Mouse (Mus musculus): ENCODE measurements around the gene Gabrb3. TPM values are rescaled to one million over a fixed set of nuclear protein-coding genes. Genes with fewer than 3 reads are reported as not detected.

The Gabrb3 gene
- polyA plus RNA-seq, 1 experiment = not detected

DNA sequence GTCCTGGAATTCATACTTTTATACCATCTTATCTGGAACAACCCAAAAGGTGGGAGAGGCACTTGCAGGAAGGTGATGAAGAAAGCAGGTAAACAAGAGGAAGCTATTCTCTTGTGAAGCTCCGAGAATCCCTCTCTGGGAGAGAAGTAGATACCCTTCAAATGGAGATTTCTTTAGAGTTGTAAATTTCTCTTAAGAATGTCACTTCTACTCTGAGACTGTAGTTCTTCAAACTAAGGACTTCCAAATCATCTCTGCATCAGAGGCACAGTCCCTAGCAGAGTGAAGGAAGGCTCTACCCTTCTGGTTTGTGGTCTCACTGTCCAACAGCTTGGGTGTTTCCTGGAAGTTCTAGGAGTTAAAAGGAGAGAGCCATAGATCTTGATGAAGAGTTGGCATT is 221.3 kb downstream of the Gabrb3 start:
- H3K4me1 ChIP-seq (ENCODE audit: control insufficient read depth) = no peaks in the 10 kb centered on the region
- no peaks in the 10 kb centered on the region for H3K36me3 ChIP-seq (ENCODE audit: control insufficient read depth)
- TF ChIP-seq TAL1 (IDR thresholded peaks at IDR 0.05; ENCODE audit: low read length) = no peak
- no peak for TF ChIP-seq GATA1 (IDR thresholded peaks at IDR 0.05; ENCODE audit: low read length)
- no peak overlapping the region for H3K4me3 ChIP-seq (replicated peaks)
- H3K9me3 ChIP-seq (ENCODE audit: control insufficient read depth, low read length) = no peaks in the 10 kb centered on the region; the same call in 1 of the 2 replicates
- no peaks in the 10 kb centered on the region for H3K27me3 ChIP-seq (ENCODE audit: control insufficient read depth)

DNA sequence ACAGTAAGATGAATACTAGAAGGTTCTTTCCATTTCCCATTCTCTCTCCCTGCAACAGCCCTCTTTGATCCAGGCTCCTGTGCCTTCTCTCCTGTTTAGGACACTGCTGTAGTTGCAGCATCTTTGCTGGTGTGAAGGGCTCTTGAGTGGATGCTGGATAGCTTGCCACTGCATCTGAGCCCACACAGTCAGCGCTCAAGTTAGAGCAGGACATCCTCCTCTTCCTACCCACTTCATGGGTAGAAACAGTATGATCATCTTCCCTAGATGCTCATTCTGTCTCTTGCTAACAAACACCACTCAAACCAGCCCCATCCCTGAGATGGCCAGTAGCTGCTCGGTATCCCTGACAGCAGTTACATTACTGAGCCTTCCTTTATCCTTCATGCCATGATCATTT is 227.9 kb downstream of the Gabrb3 start:
- TF ChIP-seq TAL1 (IDR thresholded peaks at IDR 0.05; ENCODE audit: low read length) = no peak
- TF ChIP-seq GATA1 (IDR thresholded peaks at IDR 0.05; ENCODE audit: low read length) = no peak
- Histone ChIP-seq H3K4me1 (ENCODE audit: control insufficient read depth) (no peaks in the 10 kb centered on the region), H3K9me3 (ENCODE audit: control insufficient read depth, low read length) (peaks cover 4% of the 10 kb centered on the region), H3K4me3 (replicated peaks) (no peak overlapping the region), H3K36me3 (ENCODE audit: control insufficient read depth) (no peaks in the 10 kb centered on the region), H3K27me3 (ENCODE audit: control insufficient read depth) (no peaks in the 10 kb centered on the region)

DNA sequence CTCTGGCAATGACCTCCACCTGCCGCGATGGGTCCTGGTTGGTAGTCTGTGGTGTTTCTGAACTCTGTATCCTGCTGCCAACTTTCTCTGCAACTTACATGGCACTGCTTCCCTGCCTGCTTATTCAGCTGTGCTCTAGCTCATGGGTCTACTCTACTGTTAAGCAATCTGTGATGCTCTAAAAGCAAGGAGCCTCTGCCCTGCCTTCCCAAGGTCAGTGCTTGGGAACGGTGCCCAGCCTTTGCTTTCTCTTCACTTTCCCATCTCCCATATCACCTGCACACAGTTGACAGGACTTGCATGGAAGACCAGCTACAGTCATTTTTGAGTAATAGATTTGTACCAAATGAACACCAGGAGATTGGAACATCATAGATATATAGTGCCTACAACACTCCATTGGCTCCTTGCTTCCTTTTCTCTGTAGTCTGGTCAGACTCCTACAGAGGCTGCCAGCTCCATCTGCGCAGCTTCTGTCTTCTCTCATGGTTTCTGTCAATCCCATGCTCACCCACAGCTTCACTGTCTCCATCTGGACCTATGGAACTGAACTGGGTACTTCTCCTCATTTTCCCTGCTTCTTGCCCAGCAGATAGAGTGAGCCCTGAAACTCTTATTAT is 228.8 kb downstream of the Gabrb3 start:
- Histone ChIP-seq H3K36me3 (ENCODE audit: control insufficient read depth) (no peaks in the 10 kb centered on the region), H3K4me1 (ENCODE audit: control insufficient read depth) (no peaks in the 10 kb centered on the region), H3K9me3 (ENCODE audit: control insufficient read depth, low read length) (peaks cover 4% of the 10 kb centered on the region), H3K4me3 (replicated peaks) (no peak overlapping the region), H3K27me3 (ENCODE audit: control insufficient read depth) (no peaks in the 10 kb centered on the region)
- TF ChIP-seq TAL1 (IDR thresholded peaks at IDR 0.05; ENCODE audit: low read length) = no peak
- no peak for TF ChIP-seq GATA1 (IDR thresholded peaks at IDR 0.05; ENCODE audit: low read length)

DNA sequence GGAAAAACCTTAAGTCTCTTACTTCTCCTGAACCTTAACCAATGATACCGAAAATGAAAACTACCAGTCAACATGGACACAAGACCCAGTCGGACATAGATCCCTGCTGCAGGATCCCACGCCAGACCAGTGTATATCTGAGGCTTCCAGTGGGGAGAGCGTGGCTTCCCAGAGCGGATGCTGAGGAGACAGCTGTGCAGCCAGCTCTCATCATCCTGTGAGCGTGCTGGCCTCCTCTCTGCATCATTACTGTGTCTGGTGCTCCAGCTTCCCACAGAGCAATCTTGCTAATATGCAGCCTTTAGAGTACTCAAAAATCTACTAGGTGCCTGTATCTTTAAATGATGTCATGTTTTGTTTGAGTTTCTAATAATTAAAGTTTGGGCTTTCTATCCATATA is 257.9 kb downstream of the Gabrb3 start:
- no peak for TF ChIP-seq TAL1 (IDR thresholded peaks at IDR 0.05; ENCODE audit: low read length)
- no peak for TF ChIP-seq GATA1 (IDR thresholded peaks at IDR 0.05; ENCODE audit: low read length)
- H3K4me1 ChIP-seq (ENCODE audit: control insufficient read depth) = no peaks in the 10 kb centered on the region

DNA sequence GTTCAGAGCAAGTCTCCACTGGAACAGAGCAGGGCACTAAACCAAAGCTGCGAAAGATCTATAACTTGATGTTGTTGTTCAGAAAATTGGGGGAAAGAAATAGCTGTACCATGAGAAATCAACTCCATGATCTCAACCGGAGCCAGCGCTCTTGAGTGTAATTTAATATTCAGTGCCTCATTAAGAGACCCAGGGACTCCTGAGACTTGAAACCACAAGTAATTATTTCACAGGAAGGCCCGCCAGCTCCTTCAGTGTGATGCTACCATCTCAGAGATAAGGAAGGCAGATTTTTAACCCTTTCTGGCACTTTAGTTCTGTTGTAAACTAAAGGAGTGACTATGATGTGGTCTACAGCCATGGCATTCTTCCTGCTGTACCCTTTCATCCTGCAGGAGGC is 270.3 kb downstream of the Gabrb3 start:
- no peak overlapping the region for H3K4me3 ChIP-seq (replicated peaks)
- TF ChIP-seq TAL1 (IDR thresholded peaks at IDR 0.05; ENCODE audit: low read length) (no peak), GATA1 (IDR thresholded peaks at IDR 0.05; ENCODE audit: low read length) (no peak)
- H3K27me3 ChIP-seq (ENCODE audit: control insufficient read depth) = no peaks in the 10 kb centered on the region
- H3K4me1 ChIP-seq (ENCODE audit: control insufficient read depth) = no peaks in the 10 kb centered on the region
- H3K36me3 ChIP-seq (ENCODE audit: control insufficient read depth) = no peaks in the 10 kb centered on the region
- no peaks in the 10 kb centered on the region for H3K9me3 ChIP-seq (ENCODE audit: control insufficient read depth, low read length)

More for the DNA sequence above, 257.9 kb downstream of the Gabrb3 start:
- H3K27me3 ChIP-seq (ENCODE audit: control insufficient read depth) = no peaks in the 10 kb centered on the region
- H3K36me3 ChIP-seq (ENCODE audit: control insufficient read depth) = no peaks in the 10 kb centered on the region
- no peak overlapping the region for H3K4me3 ChIP-seq (replicated peaks)
- H3K9me3 ChIP-seq (ENCODE audit: control insufficient read depth, low read length) = peaks cover 2% of the 10 kb centered on the region

DNA sequence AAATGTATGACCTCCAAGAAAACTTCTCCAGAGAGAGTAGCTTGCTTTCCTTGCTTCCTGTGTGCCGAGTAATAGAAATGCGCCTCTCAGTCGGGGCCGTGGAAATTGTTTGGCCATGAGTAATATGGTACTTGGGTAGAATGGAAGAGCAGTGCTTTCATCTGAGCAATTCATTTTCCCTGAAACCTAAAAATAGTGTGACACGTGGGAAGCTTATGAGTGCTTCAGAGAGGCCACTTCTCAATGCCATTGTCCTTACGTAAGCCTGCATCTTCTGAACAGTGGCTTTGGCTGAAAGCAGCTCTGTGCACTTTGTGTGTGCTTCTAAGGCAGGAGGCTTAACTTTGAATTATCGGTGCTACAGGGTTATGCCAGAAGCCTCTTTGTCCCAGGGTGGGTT is 280.9 kb downstream of the Gabrb3 start:
- H3K4me1 ChIP-seq (ENCODE audit: control insufficient read depth) = no peaks in the 10 kb centered on the region
- peaks cover 3% of the 10 kb centered on the region for H3K9me3 ChIP-seq (ENCODE audit: control insufficient read depth, low read length)
- TF ChIP-seq TAL1 (IDR thresholded peaks at IDR 0.05; ENCODE audit: low read length) = no peak
- TF ChIP-seq GATA1 (IDR thresholded peaks at IDR 0.05; ENCODE audit: low read length) = no peak
- H3K4me3 ChIP-seq (replicated peaks) = no peak overlapping the region
- H3K27me3 ChIP-seq (ENCODE audit: control insufficient read depth) = no peaks in the 10 kb centered on the region
- H3K36me3 ChIP-seq (ENCODE audit: control insufficient read depth) = no peaks in the 10 kb centered on the region

DNA sequence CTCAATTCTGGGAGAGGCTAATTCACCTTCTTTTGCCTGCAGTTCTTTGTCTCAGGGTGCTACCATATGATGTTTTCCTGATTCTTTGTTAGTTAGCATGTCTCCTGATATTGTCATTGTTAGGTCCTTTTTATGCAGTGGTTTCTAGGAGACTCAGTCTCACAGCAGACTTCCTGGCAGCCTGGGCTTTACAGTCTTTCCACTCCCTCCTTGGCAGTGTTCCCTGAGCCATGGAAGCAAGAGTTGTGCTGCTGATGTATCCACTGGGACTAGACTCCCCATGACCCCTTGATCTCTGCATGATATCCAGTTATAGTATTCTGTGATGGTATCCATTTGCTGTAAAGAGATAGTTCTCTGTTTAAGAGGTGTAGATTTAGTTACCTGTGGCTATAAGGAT is 281.6 kb downstream of the Gabrb3 start:
- no peak for TF ChIP-seq TAL1 (IDR thresholded peaks at IDR 0.05; ENCODE audit: low read length)
- TF ChIP-seq GATA1 (IDR thresholded peaks at IDR 0.05; ENCODE audit: low read length) = no peak
- Histone ChIP-seq H3K27me3 (ENCODE audit: control insufficient read depth) (no peaks in the 10 kb centered on the region), H3K4me1 (ENCODE audit: control insufficient read depth) (no peaks in the 10 kb centered on the region), H3K4me3 (replicated peaks) (no peak overlapping the region), H3K36me3 (ENCODE audit: control insufficient read depth) (no peaks in the 10 kb centered on the region), H3K9me3 (ENCODE audit: control insufficient read depth, low read length) (peaks cover 3% of the 10 kb centered on the region)

DNA sequence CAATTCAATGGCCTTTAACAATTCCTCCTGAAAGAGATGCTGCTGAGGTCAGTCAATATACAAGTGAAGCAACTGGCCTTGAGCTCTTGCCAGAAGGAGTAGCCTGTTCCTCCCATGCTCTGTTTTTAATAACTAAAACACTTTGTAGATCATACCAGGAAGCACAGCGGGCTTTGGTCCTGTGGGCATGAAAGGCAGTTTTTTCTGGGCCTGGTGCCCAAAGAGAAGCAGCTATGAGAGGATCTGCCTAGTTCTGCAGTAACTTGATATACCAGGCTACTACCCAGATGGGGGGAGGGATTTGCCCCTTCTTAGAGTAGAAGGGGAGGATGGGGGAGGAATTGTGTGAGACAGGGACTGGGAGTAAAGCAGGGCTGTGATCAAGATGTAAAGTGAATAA is 284.1 kb downstream of the Gabrb3 start:
- Histone ChIP-seq H3K4me1 (ENCODE audit: control insufficient read depth) (no peaks in the 10 kb centered on the region), H3K9me3 (ENCODE audit: control insufficient read depth, low read length) (peaks cover 3% of the 10 kb centered on the region), H3K27me3 (ENCODE audit: control insufficient read depth) (no peaks in the 10 kb centered on the region), H3K4me3 (replicated peaks) (no peak overlapping the region), H3K36me3 (ENCODE audit: control insufficient read depth) (no peaks in the 10 kb centered on the region)
- TF ChIP-seq TAL1 (IDR thresholded peaks at IDR 0.05; ENCODE audit: low read length) (no peak), GATA1 (IDR thresholded peaks at IDR 0.05; ENCODE audit: low read length) (no peak)

DNA sequence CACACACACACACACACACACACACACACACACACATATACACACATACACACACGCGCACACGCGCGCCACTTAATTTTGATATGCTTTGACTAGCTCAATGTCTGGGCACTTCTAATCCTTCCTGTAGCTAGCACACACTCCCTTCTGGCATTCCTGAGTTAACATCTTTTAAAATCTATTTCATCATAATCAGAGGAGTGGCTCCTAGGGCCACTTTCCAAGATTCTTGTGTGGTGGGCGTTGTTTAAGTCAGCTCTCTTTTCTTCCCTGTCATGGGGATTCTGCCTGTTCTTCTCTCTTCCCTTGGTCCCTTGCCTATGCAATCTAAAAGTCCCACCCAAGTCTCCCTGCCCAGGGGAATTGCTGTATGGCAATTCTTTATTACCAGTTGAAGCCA is 286.6 kb downstream of the Gabrb3 start:
- TF ChIP-seq GATA1 (IDR thresholded peaks at IDR 0.05; ENCODE audit: low read length) (no peak), TAL1 (IDR thresholded peaks at IDR 0.05; ENCODE audit: low read length) (no peak)
- no peaks in the 10 kb centered on the region for H3K4me1 ChIP-seq (ENCODE audit: control insufficient read depth)
- no peaks in the 10 kb centered on the region for H3K27me3 ChIP-seq (ENCODE audit: control insufficient read depth)
- no peak overlapping the region for H3K4me3 ChIP-seq (replicated peaks)
- H3K36me3 ChIP-seq (ENCODE audit: control insufficient read depth) = no peaks in the 10 kb centered on the region
- peaks cover 3% of the 10 kb centered on the region for H3K9me3 ChIP-seq (ENCODE audit: control insufficient read depth, low read length)
